Mouse (Mus musculus) kidney, postnatal 25 days (tissue): ENCODE measurements around the gene Hikeshi.

Experiments used
- DNase-seq, 2 experiments: peaks; one replicate each; pipeline ENCODE4 v3.0.0; 2021; ENCODE audit warnings: mixed read lengths in 2 of 2

Hikeshi gene

DNA sequence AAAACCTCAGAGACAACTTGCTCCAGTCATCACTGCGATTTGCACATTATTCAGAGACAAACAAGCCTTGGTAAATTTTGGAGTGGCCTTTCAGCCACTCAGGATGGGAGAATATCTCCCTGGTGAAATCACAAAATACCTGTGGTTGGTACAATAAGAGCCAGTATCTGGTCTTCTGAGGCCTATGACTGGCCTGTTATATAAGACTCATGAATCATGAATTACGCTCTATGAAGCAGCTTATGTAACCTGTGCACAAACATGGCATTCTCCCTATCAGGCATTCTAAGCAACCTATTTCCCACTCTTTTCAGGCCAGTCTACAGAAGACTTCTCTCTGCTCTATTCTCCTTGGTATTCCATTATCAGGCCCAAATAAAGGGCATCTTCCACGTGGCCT is 28.6 kb downstream of the Hikeshi start:
- DNase-seq: no peak

DNA sequence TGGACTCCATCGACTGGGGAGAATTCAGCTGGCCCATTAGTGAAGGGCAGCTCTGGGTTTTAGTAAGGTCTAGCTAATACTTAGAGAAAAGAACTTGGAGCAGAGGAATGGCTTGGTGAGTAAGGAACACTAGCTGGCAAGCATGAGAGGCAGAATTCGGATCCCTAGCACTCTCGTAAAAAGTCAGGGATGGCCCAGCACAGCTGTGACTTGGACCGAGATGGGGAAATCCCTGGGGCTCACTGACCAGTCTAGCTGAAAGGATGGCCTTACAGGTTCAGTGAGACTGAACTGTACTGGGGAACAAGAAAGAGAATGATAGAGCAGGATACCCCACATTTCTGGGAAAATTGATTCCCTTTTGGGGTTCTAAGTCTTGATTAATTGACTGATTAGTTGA is 31.3 kb downstream of the Hikeshi start:
- no peak for DNase-seq

DNA sequence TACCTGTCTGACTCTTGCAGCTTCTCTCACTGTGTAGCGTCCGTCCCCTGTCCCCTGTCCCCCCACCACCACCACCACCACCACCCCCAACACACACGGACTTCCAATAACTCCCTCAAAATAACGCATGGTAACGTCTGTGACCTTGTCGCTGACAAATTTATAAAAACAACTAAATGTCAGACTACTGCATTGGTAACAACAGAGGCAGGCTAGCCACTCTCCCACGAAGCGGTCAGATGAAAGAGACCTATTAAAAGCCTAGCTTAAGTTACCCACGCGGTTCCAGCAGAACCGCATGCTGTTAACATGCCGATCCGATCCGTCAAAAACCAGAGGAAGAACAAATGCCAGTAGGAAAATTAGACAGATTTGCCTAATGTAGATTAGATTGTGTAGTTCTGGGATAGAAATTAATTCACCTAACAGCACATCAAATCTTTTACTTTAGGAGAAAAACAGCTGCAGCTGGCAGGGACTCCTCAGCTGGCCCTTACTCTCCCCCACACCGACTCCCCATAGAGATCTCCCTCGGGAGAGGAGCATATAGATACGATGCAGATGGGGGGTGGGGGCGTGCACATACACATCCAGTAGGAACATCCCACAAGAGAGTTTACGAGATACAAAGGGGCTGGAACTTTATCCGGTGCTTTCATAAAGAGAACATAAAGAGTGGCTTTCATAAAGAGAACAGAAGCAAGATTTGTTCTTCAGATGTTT is 31.9 kb downstream of the Hikeshi start:
- DNase-seq: no peak

DNA sequence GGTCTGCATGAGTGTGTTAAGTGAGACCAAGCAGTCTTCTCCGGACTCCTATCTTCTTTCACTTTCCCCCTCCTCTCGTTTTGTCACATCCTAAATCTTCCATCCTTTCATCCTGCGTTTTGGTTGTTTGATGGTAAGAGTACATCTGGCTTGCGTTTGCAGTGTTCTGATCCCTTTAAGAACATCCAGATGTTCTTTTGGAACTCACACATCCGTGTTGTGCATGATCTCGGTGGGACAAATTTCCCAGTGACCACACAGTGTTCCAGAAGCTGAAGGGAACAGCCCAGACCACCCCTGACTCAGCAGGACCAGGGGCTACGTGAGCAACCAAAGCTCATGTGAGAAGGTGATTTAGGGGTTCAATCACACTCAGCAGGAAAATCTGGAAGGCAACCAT is 32.6 kb downstream of the Hikeshi start:
- DNase-seq: no peak

DNA sequence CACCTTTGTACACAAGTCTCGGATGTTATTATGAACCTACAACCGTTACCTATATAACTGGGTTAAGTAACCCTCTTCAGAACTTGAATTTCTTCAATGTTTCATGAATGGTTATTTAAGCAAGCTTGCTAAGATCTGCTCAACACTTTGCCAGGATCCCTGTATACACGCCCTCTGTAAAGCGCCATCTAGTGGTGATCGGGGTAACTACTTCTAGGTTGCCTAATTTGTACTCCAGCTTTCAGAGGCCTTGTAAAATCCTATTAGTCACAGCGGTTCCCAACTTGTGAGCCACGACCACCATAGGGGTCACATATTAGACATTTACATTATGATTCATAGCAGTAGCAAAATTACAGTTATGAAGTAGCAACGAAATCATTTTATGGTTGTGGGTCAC is 33.1 kb downstream of the Hikeshi start:
- peak; percentile 59 to 85 for DNase-seq

DNA sequence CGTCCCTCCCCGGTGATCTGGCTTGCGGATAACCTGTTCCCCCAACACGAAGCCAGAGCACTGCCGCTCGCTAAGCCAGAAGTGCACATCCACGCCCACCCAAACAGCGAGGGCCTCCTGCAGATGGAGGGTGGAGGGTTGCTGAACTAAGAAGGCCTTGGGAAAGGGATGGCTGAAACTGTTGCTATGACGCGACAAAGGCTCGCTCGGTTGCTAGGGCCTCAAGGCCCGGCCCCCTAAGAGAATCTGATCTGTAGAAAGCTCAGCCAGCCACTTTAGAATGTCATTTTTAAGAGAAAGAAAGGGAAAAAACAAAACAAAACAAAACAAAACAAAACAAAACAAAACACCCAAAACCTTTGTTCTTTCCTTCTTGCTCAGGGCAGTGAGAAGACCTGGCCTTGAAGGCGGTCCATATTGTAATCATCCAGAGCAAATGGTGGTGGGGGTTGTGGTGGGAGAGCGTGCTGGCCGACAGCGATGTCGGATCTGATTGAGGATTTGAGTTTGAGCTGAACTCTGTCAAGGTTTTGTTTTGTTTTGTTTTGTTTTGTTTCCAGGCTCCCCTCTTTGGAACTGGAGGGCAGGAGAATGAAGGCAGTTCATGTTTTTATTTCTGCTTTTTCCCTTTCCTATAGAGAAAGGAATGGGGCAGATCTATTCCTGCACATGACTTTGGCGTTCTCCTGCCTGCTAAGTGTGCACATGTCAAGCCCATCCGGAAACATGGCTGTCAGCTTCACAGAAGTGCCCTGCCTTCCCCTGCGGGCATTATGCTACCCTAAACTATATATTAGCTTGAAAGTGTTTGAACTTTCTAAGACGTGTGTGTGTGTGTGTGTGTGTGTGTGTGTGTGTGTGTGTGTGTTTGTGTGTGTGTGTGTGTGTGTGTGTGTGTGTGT is 37.3 kb downstream of the Hikeshi start, which contains the start of gene Ccdc81:
Gene Ccdc81, minus strand, starts transcription at position 188 of the 902 bp plus-strand sequence.
- no peak for DNase-seq

DNA sequence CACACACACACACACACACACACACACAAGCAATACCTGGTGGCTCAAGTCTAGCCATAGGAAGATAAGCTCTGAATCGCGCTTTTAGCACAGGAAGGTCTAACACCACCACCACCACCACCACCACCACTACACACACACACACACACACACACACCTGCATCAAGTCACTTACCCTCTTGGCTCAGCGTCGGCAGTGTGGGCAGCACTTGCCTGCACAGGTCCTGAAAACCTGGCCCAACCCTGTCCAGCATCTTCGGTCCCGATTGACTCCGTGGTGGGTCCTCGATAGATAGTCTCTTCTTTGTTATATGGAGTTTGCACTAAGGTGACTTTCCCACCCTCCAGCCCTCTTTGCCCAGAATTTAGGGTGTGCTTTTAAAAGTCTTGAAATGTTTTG is 38.0 kb downstream of the Hikeshi start:
- no peak for DNase-seq

DNA sequence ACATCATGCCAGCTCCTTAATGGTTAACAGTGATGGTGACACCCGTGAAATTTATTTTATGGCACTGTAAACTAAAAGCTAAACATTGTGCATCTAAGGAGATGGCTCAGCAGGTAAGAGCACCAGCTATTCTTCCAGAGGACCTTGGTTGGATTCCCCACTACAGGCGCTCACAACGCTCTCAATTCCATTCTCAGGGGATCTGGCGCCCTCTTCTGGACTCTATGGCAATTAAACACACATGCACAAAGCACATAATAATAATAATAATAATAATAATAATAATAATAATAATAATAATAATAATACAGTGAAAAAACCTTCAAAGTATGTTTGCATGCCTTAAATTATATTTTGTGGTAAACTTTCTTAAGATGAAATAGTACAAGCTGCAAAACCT is 49.1 kb downstream of the Hikeshi start:
- DNase-seq: peak in 1 of 2 experiments; percentile 39

DNA sequence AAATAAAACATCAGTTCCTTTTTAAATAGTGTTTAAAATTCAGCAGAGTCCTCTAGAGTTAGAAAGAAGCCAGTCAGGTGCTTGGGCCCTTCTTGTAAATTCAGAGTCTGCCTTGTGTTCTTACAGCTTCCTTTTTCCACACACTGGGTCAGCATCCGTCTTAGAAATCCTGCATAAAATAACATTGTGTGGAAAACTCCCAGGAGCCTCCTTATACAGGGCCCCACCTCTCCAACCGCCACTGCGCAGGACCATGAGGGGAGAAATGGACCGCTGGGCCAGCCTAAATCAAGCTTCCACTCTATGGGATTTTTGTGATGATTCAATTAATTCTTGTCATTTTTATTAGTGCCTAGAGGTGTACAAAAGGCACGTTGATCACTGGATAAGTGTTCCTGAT is 49.6 kb downstream of the Hikeshi start:
- no peak for DNase-seq

DNA sequence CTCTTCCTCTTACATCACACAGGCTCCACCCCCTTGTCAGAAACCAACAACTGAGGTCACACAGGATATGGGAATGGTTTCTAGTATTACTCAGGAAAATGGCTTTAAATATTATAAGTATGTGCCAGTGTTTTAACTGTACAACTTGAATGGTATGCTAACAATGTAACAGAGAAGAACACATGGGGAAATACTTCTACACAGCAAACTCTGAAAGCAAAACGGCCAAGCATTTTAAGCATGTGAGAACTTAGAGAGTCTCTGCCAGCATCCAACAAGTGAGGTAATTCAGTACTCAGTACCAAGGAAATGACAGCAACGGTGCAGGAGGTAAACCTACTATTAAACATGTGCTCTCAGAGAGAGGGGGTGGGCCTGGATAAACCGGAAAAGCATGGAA is 56.5 kb downstream of the Hikeshi start:
- DNase-seq: no peak

DNA sequence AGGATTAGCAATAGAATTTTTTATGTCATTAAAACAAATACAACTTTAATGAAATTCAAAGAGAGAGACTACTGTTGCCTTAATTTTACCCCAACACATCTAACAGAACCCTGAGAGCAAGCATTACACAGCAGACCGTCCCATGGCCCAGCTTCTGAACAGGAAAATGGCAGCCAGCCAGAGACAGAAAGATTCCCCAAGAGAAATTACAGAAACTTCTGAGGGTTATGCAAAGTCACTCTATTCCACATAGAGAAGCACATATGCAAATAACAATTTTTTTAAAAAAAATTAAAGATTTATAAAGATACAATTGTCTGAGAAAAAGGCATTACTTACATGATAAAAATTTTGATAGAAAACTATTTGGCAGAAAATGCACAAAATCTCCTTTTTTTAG is 61.3 kb downstream of the Hikeshi start:
- no peak for DNase-seq
